Mouse (Mus musculus): ENCODE measurements around the gene Mrpl2.

GRCm38 (mm10) chr17:46644916-46645475, 1.0 kb upstream of the Mrpl2 start:
- no peak; the same call in 1 of the 2 replicates for TF ChIP-seq POLR2A (IDR thresholded peaks at IDR 0.05; ENCODE audit: low read depth, low read length)
- TF ChIP-seq CTCF (IDR thresholded peaks at IDR 0.05; ENCODE audit: borderline replicate concordance, insufficient read depth, low read length), result no peak

Data from embryonic fibroblast, embryonic 13.5 days (primary cell).